Mouse (Mus musculus): ENCODE results near the gene A730015C16Rik. TPM values are rescaled to one million over a fixed set of nuclear protein-coding genes. Genes with fewer than 3 reads are reported as not detected.

A730015C16Rik gene
- polyA plus RNA-seq (2015; fragmentation: Illumina TruSeq; extraction: RNeasy Lipid Tissue Mini Kit (QIAGEN cat#74804); ENCODE audit: insufficient read depth, low read depth, low replicate concordance): not detected

DNA sequence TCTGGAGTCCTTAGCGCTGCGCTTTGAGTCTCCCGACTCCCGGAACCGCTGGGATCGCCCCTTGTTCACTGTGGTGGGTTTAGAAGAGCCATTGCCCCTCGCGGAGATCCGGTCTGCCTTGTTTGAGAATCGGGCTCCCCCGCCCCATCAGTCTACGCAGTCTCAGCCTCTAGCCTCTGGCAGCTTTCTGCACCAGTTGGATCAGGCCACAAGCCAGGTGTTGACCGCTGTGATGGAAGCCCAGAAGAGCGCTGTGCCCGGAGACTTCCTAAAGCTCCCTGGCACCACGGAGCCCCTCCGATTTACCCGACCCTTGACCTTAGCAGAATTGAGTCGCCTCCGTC, at the start of gene A730015C16Rik:
TSS of gene A730015C16Rik (minus strand) at position 115 of the 344 bp plus-strand sequence.

GRCm38 (mm10) chr4:108878963-108879822, 30.8 kb upstream of the A730015C16Rik start, which contains the start of gene Rab3b:
Rab3b (plus strand) TSS chr4:108879063.

GRCm38 (mm10) chr4:108847715-108848504, 509 bp downstream of the A730015C16Rik start, which contains the start of gene Kti12:
Kti12 (plus strand) TSS chr4:108847785.

DNA sequence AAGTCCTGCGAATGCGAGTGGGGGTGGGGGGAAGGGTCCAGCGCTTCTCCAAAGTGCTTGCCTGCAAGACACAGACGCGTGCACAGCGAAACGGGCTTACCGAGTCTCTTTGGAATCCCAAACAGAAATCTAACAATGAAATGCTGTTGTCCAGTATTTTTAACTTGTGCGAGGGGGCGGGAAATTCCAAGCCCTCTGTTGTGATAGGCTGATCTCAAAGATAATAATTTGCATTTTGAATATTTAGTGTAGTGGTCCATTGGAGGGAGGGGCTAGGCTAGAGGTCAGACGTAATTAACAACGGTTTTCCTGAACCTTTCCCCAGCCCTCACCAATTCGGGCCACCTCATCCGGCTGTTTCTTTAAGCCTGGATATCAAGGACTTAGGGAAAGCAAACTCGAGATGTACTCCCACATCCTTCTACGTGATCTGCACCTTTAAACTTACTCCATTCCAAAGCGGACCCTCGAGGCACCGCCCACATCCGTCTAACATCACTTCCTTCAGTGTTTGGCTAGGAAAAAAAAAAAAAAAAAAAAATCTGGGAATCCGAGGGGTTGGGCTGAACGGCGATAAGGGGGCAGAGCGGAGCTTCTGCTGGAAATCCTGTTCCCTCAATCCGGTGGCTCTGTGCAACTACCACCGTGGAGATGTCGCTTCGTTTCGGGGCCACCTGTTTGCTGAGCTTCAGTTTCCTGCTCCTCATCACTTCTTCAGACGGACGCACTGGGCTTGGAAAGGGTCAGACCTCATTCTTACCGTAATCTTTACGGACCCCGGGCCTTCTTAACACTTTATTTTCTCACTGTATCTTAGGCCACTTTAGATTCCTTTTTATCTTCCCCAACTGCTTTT, 14.1 kb downstream of the A730015C16Rik start, which contains the start of gene Txndc12:
TSS of gene Txndc12 (plus strand) at position 487 of the 856 bp plus-strand sequence.

DNA sequence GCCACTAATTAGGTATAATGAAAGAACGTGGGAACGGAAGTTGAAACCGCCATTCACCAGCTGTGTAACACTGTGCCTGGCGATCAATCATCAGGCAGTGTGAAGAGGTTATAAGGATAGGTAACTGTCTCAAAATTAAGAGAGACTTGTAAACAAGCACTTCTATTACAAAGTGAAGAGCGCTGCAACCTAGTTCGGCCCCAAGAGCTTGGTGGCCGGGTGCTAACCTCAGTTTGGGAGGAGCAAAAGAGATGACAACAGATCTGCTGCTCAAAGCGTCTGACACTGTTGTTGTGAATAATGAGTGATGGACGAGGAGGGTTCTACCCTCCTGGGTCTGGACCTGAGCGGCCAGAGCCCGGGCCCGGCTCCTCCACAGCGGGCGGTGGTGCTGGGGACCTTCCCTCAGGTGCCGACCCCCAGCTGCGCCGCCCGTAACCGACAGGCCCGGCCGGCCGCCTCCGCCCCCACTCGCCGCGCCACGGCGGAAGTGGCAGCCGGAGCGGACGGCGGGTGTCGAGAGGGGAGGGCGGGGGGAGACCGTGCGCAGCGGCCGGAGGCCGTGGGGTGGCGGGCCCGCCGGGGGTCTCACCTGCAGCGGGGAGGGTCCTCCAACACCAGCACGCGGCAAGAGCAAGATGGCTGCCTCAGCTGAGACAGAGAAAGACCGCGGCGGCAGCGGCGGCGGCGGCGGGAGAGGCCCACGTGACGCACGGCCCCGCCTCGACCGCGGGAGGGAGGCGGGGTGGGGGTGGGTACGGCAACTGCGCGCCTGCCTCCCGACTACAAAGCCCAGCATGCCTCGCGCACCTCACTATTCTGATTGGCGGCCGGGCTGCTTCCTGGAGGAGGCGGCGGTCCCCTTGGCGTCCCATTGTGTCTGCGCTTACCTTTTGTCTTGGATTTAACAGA, 15.2 kb downstream of the A730015C16Rik start, which contains the start of gene Btf3l4:
TSS of gene Btf3l4 (minus strand) at position 699 of the 912 bp plus-strand sequence.

Other genes starting within 250 kb of the A730015C16Rik start
- gene Cc2d1b, start 228.7 kb downstream of the A730015C16Rik start, polyA plus RNA-seq (2015; fragmentation: Illumina TruSeq; extraction: RNeasy Lipid Tissue Mini Kit (QIAGEN cat#74804); ENCODE audit: insufficient read depth, low read depth, low replicate concordance): 30.5 TPM
- gene 3110021N24Rik, start 129.0 kb downstream of the A730015C16Rik start, polyA plus RNA-seq (2015; fragmentation: Illumina TruSeq; extraction: RNeasy Lipid Tissue Mini Kit (QIAGEN cat#74804); ENCODE audit: insufficient read depth, low read depth, low replicate concordance): not detected
- gene Zfyve9, start 67.8 kb downstream of the A730015C16Rik start, polyA plus RNA-seq (2015; fragmentation: Illumina TruSeq; extraction: RNeasy Lipid Tissue Mini Kit (QIAGEN cat#74804); ENCODE audit: insufficient read depth, low read depth, low replicate concordance): 3.9 TPM
- gene Btf3l4, start 15.0 kb downstream of the A730015C16Rik start, polyA plus RNA-seq (2015; fragmentation: Illumina TruSeq; extraction: RNeasy Lipid Tissue Mini Kit (QIAGEN cat#74804); ENCODE audit: insufficient read depth, low read depth, low replicate concordance): 13.4 TPM
- 11.9 TPM for gene Txndc12, start 14.0 kb downstream of the A730015C16Rik start, polyA plus RNA-seq (2015; fragmentation: Illumina TruSeq; extraction: RNeasy Lipid Tissue Mini Kit (QIAGEN cat#74804); ENCODE audit: insufficient read depth, low read depth, low replicate concordance)
- 6.8 TPM for gene Kti12, start 834 bp downstream of the A730015C16Rik start, polyA plus RNA-seq (2015; fragmentation: Illumina TruSeq; extraction: RNeasy Lipid Tissue Mini Kit (QIAGEN cat#74804); ENCODE audit: insufficient read depth, low read depth, low replicate concordance)
- gene Rab3b, start 30.4 kb upstream of the A730015C16Rik start, polyA plus RNA-seq (2015; fragmentation: Illumina TruSeq; extraction: RNeasy Lipid Tissue Mini Kit (QIAGEN cat#74804); ENCODE audit: insufficient read depth, low read depth, low replicate concordance): 1.9 TPM
- gene Nrd1, start 152.0 kb upstream of the A730015C16Rik start, polyA plus RNA-seq (2015; fragmentation: Illumina TruSeq; extraction: RNeasy Lipid Tissue Mini Kit (QIAGEN cat#74804); ENCODE audit: insufficient read depth, low read depth, low replicate concordance): 37.4 TPM